Mouse (Mus musculus): ENCODE measurements around the gene Aak1.

Aak1 gene

DNA sequence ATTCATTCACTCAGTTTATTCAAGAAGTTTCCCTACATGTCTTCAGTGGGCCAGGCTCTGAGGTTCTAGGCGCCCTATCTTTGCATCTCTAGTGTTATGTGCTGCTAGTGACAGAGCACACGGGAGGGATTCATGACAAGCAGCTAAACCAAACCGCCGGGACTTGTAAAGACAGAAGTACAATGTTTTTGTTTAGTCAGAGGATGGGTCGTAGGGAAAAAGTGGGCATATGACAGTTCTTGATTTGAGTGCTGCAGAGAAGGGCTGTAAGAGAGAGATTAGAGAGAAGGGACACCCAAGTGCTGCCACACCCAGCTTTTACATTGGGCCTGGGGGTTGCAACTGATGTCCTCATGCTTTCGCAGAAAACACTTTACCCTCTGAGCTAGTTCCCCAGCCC lies 35.4 kb downstream of the Aak1 start:
- in situ Hi-C loops (cut with MboI, MseI) = no loop called here

DNA sequence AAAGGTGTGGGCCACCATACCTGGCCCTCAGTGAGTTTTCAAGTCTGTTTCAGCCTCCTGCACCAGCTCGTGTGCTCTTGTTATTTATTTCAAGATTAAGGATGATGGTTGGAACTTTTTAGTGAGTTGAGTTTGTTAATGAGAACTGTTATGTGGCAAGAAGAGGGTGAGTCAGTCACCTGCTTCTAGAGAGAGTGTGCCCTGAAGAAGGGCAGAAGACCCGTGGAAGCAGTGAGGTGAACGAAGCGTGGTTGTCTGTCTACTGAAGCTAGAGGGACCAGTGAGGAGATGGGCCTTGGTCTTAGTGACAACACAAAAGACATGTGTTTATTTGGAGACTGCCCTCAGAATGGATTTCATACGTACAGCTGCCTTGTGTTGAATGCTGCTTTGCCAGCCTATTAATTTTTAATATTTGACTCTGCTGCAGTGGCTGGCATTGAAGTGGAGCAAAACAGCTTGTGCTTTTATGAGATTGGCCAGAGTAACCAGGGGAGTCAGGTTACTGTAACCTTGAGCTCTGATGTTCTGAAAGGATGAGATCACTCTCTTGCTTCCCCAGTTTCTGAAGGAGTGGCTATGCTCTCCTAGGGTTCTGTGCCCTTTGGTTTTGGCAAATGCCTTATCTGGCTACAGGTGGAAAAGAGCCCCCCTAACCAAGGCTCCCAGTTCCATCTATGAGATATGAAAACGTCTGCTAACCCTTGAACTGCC lies 36.7 kb downstream of the Aak1 start:
- in situ Hi-C loops (cut with MboI, MseI) = no loop called here

DNA sequence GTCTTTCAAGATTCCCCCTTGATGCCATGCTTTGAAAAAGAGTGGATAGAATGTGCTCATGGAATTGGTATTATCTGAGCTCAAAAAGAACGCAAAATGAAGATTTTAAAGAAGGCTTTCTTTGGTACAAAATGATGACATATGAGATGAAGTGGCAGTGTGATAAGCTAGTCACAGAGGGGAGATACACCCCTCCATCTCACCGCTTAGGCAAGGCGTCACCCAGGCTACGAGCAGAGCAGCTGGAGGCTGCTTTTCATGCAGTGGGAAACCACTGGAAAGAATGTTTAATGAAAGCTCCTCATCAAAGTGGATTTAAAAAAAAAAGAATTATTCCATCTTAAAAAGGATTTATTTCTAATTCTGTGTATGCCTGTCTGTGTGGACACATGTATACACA lies 37.5 kb downstream of the Aak1 start:
- in situ Hi-C loops (cut with MboI, MseI) = no loop called here

DNA sequence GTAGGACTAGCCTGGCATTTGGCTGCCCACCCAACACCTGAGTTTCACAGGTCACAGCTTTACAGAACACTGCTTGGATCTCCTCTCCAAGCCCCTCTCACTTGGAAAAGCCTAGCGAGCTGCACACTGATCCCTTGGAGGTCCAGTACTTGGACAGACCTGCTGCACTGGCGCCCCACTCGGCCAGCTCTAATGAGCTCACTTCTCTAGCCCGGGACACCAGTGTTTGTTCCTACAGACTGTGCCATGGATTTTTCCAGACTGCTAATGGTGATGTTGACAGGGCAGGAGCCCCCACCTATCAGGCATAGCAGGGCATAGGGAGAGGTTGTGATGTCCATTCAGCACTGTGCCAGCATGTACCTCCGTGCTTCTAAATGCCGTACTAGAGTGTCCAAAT lies 48.2 kb downstream of the Aak1 start:
- in situ Hi-C loops (cut with MboI, MseI) = no loop called here

DNA sequence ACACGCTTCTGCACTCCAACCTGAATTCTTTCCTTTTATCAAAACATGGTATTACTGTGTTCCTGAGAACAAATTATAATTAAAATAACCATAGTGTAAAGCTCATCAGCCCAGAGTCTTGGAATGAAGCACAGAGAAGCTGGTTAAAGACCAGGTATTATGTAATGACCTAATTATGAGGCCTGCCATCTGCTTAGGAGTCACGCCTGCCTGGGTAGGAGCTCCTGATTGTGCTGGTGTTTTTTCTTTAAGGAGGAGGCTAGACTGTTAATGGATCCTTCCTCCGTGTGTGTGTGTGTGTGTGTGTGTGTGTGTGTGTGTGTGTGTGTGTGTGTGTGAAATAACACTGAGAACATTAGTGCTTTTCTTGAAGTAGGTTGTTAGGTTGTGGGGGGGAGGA lies 49.7 kb downstream of the Aak1 start:
- in situ Hi-C loops (cut with MboI, MseI) = no loop called here

DNA sequence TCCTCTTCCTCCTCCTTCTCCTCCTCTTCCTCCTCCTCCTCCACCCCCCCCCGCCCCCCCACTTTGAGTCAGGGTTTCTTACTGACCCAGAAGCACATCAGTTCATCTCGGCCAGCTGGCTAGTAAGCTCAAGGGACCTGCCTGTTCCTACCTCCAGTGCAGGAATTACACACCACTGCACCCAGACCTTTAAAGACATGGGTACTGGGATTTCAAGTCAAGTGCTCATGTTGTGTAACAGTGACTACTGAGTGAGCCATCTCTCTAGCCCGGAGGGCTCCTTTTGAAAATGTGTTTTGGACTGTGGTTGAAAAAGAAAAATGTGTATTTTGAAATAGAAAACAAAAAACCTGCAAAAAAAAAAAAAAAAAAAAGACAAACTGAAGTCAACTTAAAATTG lies 50.6 kb downstream of the Aak1 start:
- in situ Hi-C loops (cut with MboI, MseI) = no loop called here

DNA sequence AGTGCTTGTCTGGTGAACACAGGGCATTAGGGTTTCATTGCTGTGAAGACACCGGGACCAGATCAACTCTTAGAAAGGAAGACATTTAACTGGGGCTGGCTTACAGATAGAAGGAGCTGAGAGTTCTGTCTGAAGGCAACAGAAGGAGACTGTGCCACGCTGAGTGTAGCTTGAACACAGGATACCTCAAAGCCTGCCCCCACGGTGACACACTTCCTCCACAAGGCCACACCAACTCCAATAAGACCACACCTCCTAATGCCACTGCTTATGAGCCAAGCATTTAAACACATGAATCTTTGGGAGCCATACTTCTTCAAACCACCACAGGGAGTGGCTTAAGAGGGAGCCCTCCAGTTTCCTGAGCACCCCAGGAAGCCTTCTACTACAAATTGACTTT lies 51.2 kb downstream of the Aak1 start:
- in situ Hi-C loops (cut with MboI, MseI) = no loop called here

DNA sequence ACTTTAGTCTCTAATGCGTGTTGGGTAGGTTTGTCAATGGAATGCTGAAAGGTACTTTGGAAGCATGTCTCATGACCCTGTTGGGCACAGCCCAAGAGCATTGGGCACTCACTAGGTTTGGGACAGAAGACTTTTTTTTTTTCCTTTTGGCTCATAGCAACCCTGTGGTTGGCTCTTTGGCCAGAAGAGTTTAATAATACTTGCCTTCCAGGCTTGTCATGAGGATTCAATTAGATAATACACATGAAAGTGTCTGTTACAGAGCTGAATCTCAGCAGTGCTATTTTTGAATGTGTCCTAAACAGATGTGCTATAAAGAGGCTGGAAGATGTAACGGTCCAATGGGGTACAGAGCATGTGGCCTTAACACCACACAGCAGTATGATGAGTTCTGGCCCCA lies 56.2 kb downstream of the Aak1 start:
- in situ Hi-C loops (cut with MboI, MseI) = no loop called here

DNA sequence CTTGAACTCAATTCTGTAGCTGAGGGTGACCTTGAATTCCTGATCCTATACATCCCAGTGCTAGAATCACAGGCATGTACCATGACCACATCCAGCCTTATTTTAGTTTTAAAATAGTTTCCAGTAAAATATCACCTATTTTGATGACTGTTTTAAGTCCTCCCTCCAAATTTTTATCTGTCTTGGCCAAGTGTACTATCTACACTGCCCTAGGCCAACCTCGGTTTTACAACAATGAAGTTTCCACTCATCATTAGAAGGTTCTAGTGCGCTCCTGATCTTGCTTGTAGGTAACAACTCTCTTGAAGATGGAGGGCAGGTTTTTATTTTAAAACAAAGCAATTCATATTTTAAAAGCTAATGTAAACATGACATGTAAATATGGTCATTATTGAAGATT lies 57.9 kb downstream of the Aak1 start:
- in situ Hi-C loops (cut with MboI, MseI) = no loop called here

DNA sequence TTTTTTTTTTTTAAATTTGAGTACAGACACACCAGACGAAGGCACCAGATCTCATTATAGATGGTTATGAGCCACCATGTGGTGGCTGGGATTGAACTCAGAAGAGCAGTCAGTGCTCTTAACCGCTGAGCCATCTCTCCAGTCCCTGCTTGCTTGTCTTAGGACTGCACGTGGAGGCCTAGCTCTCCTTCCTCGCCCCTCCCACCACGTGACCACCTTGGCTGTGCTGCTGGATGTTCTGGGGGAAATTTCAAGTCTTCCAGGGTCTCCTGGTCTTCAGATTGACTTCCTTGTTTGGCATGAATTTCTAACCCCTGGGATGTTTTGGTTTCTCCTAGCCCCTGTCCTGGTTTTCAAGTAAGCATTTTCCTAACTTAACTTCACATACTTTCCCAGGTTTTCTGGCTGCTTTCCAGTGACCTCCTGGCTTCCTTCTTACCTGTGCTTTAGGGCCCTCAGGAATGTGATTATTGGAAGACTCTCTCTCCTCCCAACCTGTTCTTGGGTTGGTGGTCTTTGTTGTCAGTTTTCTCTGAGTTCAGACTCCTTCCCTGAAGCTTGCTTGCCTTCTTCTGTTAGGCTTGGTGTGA lies 59.3 kb downstream of the Aak1 start:
- in situ Hi-C loops (cut with MboI, MseI) = no loop called here

DNA sequence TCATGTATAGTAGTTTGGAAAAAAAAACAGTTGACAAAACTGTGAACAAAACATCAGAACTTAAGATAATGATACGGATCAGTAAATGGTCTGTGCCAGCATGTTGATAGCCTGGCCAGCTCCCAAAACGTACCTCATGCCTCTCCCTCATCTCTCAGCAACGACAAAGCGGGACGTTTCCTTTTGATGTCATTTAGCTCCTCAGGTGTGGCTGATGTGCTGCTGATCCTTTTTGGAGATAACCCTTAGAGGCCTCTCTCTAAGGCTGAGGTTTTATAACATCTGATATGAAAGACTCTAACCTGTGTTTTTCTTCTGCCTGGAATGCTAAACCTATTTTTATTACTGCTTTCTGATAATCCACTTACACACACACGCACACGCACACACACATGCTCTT lies 60.6 kb downstream of the Aak1 start:
- in situ Hi-C loops (cut with MboI, MseI) = loop anchor here (5.0 kb wide), 2 partner anchors 98 to 158 kb away; no protein-coding TSS in a partner anchor

DNA sequence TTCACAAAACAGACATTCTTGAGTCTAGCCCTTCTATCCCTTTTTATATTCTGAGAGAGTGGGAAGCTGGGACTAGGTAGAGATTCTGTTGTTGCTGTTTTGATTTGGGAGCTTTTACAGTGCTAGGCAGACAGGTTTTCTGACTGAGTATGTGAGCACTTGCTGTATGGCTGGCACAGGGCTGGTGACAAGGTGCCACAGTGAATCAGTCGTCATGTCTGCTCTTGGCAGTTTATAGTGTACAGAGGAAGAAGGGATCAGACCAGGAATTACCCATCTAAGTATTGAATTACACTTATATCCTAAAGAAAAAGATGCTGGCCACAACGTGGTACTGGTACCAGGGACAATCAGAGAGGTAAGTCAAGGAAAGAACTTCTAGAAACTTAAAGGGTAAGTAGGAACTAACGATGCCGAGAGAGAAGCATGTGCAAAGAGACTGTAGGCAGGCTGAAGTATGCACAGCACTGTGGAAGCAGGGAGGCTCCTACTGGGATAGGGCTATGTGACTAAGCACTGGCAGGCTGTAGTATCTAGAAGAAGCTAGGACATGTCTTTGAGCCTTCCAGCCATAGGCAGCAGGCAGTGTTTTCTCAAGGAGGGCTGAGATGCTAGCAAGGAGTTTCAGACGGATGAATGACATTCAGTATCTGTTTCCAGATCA lies 67.0 kb downstream of the Aak1 start:
- in situ Hi-C loops (cut with MboI, MseI) = loop anchor here (5.0 kb wide), 2 partner anchors 104 to 164 kb away; no protein-coding TSS in a partner anchor

DNA sequence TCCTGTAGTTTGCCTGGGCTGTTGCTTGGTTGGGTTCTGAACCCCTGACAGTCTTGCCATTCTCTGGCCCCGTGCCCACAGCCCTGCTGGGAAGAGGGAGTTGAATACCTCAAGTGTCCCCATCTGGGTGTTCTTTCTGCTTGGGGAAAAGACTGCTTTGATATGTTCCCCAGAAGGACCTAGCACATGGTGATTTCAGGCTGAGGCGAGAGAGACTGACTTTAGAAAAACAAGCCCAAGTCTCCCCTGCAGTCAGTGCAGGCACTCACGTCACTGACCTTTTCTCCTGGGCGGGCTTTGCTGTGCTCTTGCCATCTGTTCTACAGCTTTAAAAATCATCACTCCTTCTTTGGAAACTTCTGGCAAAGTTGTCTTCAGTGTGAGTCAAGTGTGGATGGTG lies 67.9 kb downstream of the Aak1 start:
- in situ Hi-C loops (cut with MboI, MseI) = loop anchor here (5.0 kb wide), 2 partner anchors 105 to 165 kb away; no protein-coding TSS in a partner anchor

DNA sequence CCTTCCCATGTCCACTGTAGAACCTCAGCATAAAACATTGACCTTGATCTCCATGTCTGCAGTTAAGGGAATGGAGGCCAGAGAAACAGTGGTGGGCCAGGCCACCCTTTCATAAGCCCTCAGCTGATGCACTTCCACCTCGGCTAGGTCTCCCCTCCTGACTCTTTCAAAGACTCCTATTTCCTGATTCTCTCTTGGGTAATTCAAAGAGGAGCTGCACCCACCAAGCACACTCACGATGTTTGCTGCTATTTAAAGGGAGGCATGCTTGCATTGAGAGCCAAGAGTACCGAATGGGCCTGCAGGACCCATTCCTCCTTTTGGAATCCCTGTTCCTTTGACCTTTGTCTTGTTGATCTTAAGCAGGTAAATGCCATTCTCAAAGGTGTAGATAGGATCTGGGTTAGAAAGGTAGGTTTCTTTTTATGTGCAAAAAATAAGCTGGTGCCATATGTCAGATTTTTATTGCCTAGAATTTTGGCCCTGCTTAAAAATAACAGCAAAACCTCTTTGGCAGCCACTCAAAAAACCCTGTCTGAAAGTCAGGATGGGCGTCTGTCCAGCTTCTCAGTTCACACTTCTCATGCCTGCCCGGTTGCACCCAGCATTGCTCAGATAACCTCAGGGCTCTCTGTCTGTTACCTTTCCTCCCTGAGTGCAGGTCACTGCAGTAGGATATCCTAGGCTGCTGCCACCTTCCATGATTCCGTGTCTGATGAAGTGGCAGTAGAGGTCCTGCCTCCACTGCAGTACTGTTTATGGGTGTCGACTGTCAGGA lies 68.9 kb downstream of the Aak1 start:
- in situ Hi-C loops (cut with MboI, MseI) = loop anchor here (5.0 kb wide), 2 partner anchors 106 to 166 kb away; no protein-coding TSS in a partner anchor

DNA sequence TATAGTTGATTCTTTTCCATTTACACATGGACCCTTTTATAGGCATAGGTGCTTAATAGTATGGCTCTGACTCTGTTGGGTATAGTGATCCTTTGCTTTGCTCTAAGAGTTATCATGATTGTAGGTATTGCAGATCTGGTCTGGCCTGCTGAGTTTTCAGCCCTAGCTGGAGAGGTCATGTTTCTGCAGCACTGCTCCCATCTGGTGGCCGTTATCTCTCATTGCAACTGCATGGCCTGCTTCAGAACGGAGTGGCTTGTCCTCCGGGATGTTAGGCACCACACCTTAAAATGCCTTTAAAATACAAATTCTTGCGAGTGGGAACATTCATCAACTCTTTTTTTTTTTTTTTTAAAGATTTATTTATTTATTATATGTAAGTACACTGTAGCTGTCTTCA lies 72.6 kb downstream of the Aak1 start:
- in situ Hi-C loops (cut with MboI, MseI) = no loop called here

DNA sequence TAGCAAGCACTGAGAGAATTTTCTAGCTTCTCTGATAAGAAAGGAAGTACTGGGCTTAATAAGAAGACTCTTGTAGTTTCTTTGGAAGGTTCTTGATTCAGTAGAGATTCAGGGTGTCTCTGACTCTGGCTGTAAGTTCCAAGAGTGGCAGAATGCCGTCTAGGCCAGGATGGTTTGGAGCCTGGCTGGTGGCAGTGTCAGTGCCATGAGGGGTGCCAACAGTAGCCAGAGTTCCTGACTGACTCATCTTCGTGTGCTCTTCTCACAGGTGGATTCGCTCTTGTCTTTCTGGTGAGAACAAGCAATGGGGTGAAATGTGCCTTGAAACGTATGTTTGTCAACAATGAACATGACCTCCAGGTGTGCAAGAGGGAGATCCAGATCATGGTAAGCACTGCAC lies 75.4 kb downstream of the Aak1 start:
- in situ Hi-C loops (cut with MboI, MseI) = no loop called here

DNA sequence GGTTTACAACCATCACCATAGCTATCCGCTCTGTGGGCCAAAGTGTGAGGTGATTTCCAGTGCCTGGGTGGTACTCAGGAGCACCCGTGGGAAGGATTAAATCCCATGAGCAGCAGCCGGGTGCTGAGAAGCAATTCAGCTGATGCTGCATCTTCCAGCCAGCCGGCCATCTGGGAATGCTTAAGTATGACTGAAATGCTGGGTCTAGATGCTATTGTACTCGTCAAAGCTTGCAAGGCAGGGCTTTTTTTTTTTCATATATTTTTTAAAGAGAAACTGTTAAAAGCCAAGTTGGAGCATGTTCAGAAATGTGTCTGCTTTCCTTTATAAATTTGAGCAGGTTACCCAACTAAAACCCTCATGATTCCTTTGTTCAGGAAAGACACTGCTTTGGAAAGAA lies 85.2 kb downstream of the Aak1 start:
- in situ Hi-C loops (cut with MboI, MseI) = no loop called here

DNA sequence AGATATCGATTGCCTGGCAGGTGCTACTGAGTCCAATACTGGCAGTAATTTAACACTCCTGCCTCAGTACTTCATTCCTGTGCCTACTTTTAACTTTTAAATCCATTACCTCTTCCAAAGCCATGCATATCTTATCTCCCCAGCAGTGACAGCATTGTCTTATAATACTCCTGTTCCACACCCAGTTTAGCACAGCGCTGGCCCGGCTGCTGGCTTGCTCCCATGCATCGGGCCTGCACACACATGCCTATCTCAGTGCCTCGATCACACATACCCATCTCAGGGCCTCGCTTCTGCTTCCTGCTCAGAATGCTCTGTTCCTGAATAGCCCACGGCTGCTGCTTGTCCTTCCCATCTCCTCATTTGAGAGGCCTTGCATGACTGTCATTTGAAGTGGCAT lies 90.5 kb downstream of the Aak1 start:
- in situ Hi-C loops (cut with MboI, MseI) = no loop called here

DNA sequence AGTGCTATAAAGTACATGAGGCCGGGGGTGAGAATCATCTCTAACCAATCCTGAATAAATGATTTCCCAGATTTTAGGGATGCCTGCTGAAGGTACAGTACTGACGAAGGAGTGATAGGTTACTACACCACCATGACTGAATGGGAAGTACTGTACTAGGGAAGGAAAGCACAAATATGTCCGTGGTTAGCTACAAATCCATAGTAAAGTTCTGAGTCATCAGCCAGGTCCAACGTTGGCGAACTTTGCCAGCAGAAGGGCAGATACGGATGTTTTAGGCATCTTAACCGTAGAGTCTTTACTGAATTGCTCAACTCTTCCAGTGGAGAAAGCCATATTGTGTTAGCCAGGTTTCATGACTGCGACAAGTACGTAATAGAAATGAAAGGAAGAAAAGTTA lies 91.6 kb downstream of the Aak1 start:
- in situ Hi-C loops (cut with MboI, MseI) = no loop called here

DNA sequence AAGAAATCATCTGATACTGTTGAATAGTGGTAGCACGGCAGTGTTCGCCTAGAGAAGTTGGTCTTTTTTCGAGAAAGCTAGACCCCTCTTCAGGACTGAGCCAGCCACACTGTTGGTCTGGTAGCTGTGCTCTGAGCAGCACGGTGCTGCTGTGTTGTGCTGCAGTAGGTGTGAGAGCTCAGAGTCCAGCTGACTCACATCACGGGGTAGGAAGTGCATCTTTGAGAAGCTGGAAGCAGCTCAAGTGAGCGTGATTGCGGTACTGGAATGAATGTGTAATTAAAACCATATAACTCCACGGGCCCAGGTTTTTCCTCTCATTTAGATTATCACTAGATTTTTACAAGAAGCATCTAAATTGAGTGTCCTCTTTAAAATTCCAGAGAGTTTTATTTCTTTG lies 97.8 kb downstream of the Aak1 start:
- in situ Hi-C loops (cut with MboI, MseI) = no loop called here

DNA sequence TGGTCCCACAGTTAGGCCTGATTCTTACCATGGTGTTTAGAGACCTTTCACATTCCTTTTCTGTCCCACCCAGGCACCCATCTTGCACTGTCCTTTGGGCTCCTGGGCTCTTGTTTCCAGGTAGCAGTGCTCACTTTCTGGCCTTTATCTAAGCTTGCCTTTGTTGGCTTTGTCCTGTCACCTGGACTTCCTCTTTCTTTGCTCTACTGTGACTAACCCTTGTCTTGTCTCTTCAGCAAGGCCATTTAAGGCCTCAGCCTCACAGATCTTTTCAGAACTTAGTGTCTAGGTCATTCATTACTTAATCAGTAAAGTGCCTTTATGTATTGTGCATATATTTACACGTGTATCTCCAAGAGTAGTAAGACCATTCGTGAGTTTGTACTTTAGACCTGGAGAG lies 99.4 kb downstream of the Aak1 start:
- in situ Hi-C loops (cut with MboI, MseI) = no loop called here

DNA sequence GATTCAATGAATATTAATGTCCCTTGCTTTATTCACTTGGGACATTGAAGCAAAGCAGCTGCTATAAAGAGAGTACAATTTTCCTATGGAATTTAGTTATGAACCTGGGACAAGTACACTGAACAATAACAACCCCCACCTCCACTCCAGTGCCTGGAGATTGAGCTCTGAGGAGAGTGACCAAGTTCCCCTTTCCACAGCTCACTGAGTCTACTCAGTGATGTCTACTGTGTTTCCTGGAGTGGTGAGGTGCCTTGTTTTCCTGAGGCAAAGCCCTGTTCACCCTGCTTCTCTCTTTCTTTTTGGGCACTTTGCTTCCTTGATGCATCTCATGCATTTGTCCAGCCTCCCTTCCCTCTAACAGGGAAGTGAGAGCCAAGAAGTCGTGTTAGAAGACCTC lies 100.8 kb downstream of the Aak1 start:
- in situ Hi-C loops (cut with MboI, MseI) = no loop called here

All from T-helper 17 cell (primary cell).